Mouse (Mus musculus) kidney, adult 9 months (tissue): ENCODE data around the gene Cyp11a1.
A peak's percentile ranks its signal among the peaks of the same experiment; 100 is the strongest.

Source experiments
- DNase-seq: peaks from one replicate; pipeline ENCODE4 v3.0.0; 2022

The Cyp11a1 gene

DNA sequence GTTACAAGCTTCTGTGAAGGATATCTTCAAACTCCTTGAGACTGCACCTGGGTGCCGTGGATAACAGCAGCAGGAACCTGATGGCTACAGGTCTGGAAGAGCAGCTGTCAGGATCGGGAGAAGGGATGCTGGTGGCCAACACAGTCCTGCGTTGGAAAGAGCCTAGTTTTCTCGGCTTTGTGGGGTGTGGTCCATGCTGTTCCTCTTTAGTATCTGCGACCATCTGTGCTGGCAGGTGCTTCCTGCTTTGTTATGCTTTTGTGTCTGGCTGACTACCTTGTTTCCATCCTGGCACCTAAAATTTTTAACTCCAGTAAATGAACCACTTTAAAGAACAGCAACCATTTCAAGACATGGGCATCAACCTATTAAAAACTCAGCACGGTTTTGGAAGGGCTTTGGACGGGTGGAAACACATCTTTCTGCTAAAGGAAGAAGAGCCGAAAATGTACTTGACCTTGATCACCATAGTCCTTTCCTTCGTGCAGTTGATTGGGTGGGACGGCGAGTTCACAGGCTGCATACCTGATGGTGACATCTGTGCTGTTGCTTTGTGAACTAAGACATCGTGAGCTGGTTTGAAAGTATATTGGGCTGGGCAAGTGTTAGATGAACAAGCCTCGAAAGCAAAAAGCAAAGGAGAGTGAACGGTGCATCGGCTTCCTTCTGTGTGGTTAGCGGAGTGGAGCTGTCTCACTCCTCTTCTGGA, at the start of gene Cyp11a1:
TSS of gene Cyp11a1 (plus strand) at position 659 of the 709 bp plus-strand sequence.
- no peak for DNase-seq

DNA sequence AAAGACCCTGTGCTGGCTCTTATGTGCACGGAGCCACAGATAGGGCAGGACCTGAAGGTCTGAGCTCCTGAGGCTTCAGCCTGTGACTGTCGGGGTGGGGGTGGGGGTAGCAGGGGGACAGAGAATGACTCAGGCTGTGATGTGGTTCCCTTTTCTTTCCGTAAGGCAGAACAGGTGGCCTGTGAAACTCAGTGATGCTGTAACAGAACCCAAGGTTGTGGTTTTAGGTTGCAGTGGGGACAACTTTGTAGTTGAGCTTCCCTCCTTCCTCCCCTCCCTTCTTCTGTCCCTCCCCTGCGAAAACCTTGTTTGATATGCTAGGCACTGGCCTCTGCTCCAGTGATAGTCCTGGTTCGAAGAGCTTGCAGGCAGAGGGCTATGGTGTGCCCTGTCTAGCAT, 49.4 kb upstream of the Cyp11a1 start:
- DNase-seq: no peak

DNA sequence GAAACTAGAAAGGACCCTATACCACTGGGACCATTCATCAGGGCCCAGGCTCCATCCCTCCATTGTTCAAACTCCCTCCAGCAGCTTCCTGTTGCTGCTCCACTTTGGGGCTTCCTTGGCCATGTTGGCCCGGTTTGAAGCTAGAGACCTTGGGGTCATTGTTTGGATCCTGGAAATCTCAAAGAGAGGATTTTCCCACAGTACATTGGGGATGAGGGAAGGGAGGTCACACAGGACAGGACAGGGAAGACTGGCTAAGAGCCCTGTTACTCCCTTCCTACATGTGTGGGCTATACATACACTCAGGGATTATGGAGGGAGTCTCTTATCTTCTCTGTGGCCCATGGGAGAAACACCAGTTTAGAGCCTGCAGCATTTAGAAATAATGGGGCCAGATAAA, 47.6 kb upstream of the Cyp11a1 start:
- DNase-seq: no peak

DNA sequence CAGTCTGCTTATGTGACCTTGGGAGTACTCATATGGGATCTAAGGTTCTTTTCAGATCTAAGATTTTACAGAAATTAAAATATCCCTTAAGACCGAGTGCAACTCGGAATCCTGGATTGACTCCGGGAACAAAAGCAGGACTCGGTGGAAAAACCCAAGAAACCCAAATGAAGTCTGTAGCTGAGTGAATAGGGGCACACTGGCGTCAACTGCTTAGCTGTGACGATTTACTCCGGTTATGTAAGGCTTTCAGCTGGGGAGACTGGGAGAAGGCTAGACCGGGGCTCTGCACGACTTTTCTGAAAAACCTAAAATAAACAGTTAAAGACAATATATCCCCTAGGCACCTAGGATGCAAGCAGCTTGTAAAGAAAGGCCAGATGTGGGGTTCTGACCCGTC, 46.8 kb upstream of the Cyp11a1 start:
- DNase-seq: no peak

DNA sequence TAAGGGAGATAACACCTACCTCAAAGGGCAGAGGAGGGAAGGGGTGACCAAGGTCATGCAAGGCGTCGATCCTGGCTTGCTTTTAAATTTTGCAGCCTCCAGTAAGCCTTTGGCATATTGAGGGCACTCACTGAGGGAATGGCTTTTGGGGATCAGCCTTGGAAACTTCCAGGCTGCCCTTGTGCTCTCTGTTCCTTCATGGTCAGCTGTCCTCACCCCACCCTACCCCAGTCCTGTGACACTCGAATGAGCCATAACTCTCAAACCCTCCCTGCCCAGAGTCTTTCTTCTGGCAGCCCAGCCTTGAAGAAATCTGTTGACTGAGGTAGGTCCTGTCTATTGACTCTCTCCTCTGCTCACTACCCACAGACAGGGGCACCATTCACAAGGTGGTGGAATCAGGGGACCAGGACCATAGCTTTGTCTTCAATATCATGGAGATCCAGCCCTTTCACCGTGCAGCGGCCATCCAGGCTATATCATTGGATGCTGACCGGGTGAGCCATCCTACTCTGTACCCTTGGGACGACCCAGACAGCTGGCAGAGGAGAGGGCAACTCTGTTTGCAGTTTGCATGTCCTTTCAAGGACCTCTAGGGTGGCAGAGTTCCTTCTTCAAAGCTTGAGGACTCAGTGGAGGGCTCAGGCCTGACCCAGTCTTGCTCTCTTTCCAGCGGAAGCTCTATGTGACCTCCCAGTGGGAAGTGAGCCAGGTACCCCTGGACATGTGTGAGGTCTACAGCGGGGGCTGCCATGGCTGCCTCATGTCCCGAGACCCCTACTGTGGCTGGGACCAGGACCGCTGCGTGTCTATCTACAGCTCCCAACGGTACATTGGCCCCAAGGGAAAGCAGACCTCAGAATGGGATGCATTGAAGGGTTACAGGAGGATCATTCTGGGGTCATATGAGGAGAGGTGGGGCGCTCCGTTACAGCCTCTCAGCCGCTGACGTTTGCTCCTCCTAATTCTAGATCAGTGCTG, 46.0 kb upstream of the Cyp11a1 start:
- no peak for DNase-seq

DNA sequence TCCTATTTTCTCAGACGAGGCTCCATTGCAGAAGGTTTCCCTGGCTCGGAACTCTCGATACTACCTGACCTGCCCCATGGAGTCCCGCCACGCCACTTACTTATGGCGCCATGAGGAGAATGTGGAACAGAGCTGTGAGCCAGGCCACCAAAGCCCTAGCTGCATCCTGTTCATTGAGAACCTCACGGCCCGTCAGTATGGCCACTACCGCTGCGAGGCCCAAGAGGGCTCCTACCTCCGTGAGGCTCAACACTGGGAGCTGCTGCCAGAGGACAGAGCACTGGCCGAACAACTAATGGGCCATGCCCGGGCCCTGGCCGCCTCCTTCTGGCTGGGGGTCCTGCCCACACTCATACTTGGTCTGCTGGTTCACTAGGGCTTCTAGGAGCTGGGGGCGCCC, 45.0 kb upstream of the Cyp11a1 start:
- no peak for DNase-seq

DNA sequence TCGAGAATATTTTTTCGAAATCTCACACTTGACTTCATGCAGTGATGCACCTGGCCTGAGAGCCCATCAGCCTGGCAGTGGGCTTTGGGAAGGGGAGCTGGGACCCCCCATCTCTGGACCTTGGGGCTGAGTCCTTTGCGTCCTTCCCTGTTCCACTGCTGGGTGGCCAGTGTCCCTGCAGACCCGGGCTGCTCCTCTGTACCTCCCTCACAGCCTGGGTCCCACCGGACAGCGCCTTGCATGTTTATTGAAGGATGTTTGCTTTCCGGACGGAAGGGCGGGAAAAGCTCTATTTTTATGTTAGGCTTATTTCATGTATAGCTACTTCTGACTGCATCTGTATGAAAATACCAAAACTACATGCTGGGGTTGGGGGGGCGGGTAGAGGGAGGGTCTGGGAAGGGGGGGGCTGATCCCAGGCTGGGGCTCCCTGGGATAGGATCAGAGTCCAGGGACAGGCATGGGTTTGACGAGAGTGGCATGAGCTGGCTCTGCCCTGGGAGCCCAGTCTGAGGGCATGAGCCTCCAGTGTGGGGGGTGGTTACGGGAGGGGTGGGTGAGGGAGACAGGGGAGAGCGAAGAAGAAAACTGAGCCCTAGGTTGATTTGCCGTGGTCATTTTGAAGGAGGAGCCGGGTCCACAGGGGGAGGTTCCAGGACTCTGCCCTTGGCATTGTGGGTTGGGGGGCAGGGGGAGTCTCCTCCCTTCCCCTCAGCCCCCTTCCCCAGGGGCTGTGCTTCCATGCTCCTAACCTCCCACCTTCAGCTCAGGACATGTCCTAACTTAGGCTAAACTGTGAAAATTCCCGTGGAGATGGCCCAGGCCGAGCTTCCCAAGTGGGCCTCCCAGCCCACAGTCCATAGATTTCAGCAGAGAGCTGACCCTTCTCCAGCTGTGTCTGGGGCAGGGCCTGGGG, 44.1 kb upstream of the Cyp11a1 start:
- DNase-seq: no peak

DNA sequence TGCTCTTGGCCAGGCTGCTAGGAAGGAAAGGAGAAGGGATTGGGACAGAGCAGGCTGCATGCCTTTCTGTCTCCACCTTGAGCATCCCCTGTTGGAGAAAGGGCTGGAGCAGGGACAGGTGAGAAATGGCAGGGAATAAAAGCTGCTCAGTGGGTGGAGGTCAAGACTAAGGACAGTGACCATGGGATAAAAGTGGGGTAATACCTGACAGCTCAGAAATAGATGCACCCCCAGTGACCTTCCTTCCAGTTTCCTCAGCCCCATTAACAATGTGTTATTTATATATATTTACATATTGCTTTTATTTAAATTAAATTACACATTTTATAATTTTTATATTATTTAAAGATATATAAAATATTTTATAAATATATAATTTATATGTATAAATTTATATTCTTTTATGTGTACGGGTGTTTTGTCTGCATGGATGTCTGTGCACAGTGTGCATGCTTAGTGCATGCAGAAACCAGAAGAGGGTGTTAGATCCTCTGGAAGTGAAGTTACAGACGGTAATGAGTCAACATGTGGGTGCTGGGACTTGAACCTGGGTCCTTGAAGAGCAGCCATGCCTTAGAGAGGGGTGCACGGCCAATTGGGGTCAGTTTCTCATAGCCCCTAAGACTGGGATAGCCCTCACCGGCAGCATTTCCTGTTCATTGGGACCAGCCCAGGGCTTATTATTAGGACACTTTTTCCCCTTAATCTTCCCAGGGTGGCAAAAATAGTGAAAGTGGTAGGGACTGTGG, 42.8 kb upstream of the Cyp11a1 start:
- DNase-seq: no peak

DNA sequence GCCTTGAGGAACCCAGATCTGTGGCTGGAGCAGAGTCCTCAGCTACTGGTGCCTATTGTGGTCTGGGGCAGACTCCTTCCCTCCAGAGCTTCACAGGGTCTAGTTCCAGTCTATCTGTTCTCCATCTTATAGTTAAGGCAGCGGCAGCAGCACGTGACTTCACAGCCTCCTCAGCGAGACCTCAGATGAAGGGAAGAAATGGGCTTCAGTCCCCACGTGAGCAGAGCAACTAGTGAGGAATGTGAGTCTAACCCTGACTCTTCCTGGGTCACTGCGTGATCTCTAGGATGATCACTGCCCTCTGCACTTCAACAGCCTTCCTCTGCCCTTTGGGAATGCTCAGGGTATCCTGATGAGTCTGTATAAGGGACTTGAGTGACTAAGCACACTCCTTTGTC, 42.2 kb upstream of the Cyp11a1 start:
- no peak for DNase-seq

DNA sequence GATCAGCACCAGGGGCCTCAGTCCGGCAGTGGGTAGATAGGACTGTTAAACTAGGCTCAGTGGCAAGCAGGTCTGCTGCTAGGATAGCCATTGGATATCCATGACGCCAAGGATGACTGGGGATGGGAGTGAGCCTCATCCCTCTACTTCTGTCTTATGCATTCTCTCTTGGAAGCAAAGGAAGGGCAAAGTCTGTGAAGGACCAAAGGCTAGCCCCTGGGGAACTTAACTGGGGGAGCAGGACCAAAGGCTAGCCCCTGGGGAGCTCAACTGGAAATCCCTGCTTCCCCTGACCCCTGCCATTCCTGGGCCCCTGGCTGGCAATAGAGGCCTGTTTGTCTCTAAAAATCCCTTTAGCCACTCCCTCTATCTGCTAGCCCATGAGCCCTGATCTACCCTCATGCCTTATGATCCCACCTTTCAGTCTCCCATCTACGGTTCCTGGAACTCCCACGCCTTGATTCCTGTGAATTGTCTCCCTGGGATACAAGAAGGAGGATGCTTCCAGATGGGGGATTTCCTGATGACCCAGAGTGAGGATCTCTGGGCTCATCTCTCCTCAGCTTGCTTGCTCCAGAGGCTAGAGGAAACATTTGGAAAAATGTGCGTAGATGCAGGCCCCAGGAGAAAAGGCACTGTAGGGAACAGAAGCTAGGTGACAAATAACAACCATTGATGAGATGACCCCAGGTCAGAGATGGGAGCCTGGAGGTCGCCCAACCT, 41.5 kb upstream of the Cyp11a1 start:
- DNase-seq: no peak

DNA sequence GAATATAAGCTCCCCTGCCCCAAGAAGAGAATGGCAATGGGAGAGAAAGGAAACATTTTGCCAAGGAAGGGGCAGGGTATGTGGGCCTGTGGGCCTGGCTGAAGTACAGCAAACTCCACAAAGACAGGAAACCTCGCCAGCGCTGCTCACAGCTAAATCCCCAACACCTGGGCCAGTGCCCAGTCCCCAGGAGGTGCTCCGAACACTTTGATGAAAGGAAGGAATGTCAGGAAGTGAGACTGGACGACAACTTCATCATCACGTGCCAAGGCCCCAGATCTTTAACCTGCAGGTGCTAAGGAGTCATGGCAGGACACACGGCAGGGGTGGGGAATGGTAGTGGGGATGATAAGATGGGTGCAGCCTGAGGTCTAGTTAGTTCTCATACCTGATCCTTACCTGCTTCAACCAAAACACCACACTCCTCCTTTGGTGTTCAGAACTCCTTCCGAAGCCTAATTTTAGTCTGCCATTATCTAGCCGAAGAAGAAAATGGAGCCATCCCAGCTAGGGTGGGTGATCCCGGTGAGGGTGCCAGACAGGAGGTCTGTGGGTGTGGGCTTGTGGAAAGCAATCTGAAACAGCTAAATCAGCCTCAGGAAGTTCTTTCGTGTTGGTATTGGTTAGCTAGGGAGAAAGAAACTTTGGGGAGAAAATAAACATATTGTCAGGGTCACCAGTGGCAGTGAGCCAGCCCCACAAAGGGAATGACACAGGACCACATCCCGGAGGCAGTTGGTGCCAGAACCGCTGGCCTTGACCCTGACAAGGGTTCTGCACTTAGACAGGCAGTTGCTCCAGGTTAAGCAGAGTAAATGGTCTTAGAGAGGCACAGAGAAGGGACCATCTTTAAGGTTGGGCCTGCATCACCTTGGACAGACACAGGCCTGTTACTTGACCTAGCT, 40.7 kb upstream of the Cyp11a1 start:
- DNase-seq: peak; percentile 28

DNA sequence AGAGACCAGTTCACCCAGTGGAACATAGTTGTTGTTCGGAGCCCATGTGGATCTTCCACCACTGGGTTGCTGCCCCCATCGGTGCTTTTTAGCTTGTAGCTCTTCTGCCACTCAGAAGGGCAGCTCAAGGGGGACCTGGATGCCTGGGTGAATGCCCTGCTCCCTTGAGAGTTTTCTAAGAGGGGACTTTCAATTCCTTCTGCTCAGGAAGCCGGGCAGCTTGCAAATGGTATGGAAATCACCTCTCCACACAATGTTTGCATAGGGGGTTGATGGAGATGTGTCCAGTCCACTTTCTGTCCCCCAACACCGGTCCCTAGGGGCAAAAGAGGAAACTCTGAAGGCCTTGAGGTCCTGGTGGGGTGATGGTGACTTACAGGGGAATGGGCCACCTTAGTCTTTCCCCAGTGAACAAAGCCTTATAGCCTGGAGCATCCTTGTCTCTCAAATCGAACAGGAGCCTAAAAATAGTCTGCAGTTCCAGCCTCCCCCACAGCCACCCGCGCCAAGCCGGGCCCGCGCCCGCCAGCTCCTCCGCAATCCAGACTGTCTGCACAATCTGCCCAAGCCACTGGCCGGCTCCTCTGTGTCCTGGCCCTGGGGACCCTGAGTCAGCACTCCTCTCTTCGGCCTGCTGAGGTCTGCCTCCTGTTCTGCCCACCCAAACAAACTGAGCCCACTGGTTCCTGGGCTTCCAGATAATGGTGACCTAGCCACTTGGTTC, 38.8 kb upstream of the Cyp11a1 start:
- no peak for DNase-seq

DNA sequence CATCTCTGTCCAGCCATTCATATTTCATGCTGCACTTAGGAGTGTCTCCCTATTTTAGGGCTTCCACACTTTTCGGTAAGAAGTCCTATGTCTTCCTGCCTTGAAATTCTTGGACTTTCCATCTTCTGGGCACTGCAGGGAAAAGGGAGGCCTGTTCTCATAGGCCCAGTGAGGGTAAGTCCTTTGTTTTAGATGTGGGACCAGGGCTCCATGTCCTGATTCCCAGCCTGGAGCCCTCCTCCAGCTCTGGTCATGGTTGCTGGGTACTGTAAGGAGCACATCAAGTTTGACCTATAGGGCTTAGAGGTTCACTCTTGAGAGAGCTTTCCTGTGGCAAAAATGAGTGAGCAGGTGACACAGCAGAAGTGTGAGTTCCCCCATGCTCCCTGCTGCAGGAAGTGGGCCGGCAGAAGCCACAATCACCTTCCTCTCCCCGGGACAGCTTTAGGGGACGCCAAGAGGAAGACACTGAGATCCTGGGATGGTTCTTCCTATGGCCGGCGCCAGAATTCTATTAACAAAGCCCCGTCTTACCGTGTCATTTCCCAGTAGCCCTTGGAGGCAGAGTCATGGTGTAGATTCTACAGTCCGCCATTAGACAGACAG, 37.9 kb upstream of the Cyp11a1 start:
- DNase-seq: no peak

DNA sequence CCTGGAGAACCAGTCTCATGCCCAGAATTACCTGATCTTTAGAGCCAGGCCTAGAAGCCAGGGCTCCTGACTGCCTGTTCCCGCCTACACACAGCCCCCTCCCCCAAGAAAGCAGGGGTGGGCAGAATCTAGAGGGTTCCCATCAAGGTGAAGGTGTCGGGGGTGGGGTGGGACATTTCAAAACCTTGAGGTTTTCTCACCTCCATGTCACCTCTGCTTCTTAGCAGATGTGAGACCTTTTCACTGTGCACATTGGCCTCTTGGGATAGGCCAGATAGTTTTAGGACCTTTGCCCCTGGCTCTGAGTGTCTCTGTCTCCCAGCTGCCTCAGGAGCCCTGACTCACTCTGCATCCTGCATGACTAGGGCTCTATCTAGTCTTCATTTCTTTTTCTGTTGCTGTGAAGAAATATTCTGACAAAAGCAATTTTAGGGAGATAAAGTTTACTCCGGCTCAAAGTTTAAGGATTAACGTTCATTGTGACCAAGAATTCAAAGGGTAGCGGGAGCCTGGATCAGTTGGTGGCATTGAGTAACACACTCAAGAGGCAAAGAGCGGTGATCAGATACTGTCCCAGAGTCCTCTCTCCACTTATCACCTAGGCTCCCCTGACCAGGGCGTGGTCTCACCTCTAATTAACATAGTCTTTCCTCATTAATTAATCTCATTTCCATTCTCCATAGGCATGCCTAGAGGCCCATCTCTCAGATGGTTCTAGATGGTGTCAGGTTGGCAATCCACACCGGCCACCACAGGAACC, 37.2 kb upstream of the Cyp11a1 start:
- no peak for DNase-seq

DNA sequence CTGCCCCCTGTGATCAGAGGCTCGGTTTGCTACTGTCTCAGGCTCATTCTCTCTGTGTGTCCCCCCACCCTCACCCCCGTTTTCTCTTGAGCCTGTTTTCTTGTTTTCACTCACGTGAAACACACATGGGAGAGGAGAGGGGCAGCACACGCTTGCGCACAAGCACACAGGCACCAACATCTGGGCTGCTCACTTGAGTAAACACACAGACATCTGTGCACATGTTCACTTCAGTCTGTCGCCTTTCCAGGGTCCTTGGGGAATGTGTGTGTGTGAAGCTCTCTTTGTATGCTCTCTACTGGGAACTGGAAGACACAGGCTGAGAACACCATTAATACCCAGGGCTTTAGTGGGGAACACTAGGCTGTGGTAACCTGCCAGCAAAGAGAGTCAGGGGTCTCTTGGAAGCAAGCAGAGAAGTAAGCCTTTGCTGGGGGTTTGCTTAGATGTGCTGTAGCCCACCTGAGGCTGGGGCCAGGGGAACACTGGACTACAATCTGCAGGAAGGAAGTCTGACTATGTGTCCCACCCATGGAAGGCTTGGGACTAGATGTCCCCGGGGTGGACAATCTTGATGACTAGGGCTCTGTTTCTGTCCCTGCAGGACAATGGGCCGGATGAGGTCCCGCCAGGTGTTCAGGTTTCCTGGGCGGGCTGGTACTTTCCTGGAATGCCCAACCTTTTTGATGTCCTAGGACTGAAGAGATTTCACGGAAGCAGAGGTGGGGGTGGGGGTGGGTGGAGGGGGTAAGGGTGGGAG, 36.3 kb upstream of the Cyp11a1 start:
- DNase-seq: peak; percentile 37

DNA sequence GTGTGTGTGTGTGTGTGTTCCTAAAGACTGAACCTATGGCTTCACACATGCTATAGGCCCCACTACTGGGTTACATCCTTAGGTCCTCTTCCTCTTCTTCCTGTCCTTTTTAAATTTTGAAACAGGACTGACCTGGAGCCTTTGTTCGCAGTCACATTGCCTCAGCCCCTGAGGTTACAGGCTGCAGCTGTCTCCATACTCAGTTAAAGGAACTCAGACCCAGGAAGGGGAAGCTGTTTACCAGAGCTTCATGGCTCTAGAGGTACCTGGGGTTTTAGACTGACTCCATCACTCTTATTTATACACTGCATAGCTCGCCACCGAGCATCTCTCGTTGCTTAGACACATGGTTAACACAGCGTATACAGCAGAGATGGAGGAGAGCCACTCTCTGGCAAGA, 34.8 kb upstream of the Cyp11a1 start:
- no peak for DNase-seq

DNA sequence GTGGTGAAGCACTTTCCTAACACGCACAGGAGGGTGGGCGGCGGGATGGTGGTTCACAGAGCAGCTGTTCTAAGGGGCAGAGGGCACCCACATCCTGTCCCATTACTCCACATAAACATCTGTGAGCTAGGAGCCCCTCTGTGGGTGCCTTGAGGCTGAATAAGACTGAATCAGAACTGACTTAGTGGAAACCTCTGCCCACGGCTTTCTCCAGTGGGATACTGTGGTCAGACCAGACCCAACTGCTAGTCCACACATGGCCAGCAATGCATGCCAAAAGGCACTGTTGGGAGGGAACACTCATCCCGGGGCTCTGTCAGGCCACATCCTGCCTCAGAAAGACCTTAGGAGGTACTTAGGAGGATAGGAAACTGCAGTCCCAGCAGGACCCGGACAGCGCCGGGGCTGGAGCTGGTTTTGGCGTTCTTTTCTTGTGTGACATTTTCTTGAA, 34.0 kb upstream of the Cyp11a1 start:
- no peak for DNase-seq
